Mouse (Mus musculus) small intestine, adult 2 months (tissue): ENCODE measurements around the gene Mipol1. TPM values are rescaled to one million over a fixed set of nuclear protein-coding genes. Genes with fewer than 3 reads are reported as not detected.

Experiments used
- H3K27ac ChIP-seq: fragments of 200-500 bp; 2 replicates; pipeline ENCODE4 v1.5.1; 2012; ENCODE audit warnings: low read depth, low read length, control low read depth, inconsistent platforms; ENCODE audit not compliant: insufficient read depth
- H3K27me3 ChIP-seq: fragments of 200-500 bp; 2 replicates; pipeline ENCODE4 v1.6.1; 2012; ENCODE audit warnings: mild to moderate bottlenecking, moderate library complexity, low read length, inconsistent platforms; ENCODE audit not compliant: control insufficient read depth, insufficient read depth
- H3K36me3 ChIP-seq: fragments of 200-500 bp; 2 replicates; pipeline ENCODE4 v1.6.1; 2012; ENCODE audit warnings: mild to moderate bottlenecking, low read length, control low read depth, inconsistent platforms; ENCODE audit not compliant: control insufficient read depth, insufficient read depth
- H3K4me1 ChIP-seq: fragments of 200-500 bp; 2 replicates; pipeline ENCODE4 v1.6.1; 2012; ENCODE audit warnings: low read length, inconsistent platforms, mixed read lengths; ENCODE audit not compliant: control insufficient read depth, insufficient read depth, insufficient read length
- H3K4me3 ChIP-seq: fragments of 200-500 bp; 2 replicates; pipeline ENCODE4 v1.5.1; 2012; ENCODE audit warnings: low read depth, mild to moderate bottlenecking, control low read depth, inconsistent platforms, low read length, moderate library complexity
- CTCF ChIP-seq: fragments of 200-500 bp; IDR thresholded peaks from 2 replicates; pipeline ENCODE4 v1.5.1; 2012; ENCODE audit warnings: low read depth, mild to moderate bottlenecking, control low read depth, inconsistent platforms, low read length, moderate library complexity, mixed read lengths; ENCODE audit not compliant: insufficient replicate concordance, insufficient read length; ENCODE audit errors: extremely low read depth
- POLR2A ChIP-seq: fragments of 200-500 bp; IDR thresholded peaks from 2 replicates; pipeline ENCODE4 v1.6.1; 2012; ENCODE audit warnings: low read depth, mild to moderate bottlenecking, control low read depth, inconsistent platforms, low read length, moderate library complexity
- WGBS: fragments of 180-500 bp; shearing (Covaris S2); methylation state at CpG from one replicate; pipeline ENCODE4 v1.1.7; 2018; 5-methylcytosine and 5-hydroxymethylcytosine counted together
- polyA plus RNA-seq: library from polyadenylated mRNA; depleted of rRNA; stranded (reverse); fragments of >200 nt; gene quantifications from 2 replicates; pipeline ENCODE4 v1.2.3, GENCODE M21; 2012

Gene Mipol1
- polyA plus RNA-seq, 1 experiment, result 0.53 TPM

- no peak for TF ChIP-seq CTCF
- TF ChIP-seq POLR2A, result no peak
- Histone ChIP-seq H3K4me3 (no peak overlapping the region), H3K4me1 (no peaks in the 10 kb centered on the region), H3K27ac (no peak overlapping the region), H3K27me3 (no peaks in the 10 kb centered on the region), H3K36me3 (no peaks in the 10 kb centered on the region)
- 97% methylated on average over 1 of the region's 1 CpGs for WGBS
Observed at GRCm38 (mm10) chr12:57307748-57308147, 77.5 kb downstream of the Mipol1 start.

- no peak for TF ChIP-seq POLR2A
- no peak for TF ChIP-seq CTCF
- 87% methylated on average over 1 of the region's 1 CpGs for WGBS
- no peak overlapping the region for H3K27ac ChIP-seq
- no peaks in the 10 kb centered on the region for H3K27me3 ChIP-seq
- H3K36me3 ChIP-seq, result no peaks in the 10 kb centered on the region
- no peaks in the 10 kb centered on the region for H3K4me1 ChIP-seq
- H3K4me3 ChIP-seq, result no peak overlapping the region
Observed at GRCm38 (mm10) chr12:57339053-57339452, 108.8 kb downstream of the Mipol1 start.

DNA sequence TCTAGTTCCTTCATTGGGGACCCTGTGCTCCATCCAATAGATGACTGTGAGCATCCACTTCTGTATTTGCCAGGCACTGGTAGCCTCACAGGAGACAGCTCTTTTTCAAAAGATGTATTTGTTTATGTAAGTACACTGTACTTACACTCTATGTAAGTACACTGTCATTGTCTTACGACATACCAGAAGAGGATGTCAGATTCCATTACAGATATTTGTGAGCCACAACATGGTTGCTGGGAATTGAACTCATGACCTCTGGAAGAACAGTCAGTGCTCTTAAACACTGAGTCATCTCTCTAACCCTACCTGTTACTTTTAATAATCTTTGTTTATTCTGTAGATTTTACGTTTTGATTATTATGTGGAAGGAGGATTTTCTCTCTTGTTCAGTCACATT, 109.9 kb downstream of the Mipol1 start:
- no peak overlapping the region for H3K4me3 ChIP-seq
- H3K4me1 ChIP-seq, result no peaks in the 10 kb centered on the region
- no peaks in the 10 kb centered on the region for H3K36me3 ChIP-seq
- WGBS, result 80% methylated on average over 2 of the region's 2 CpGs
- H3K27ac ChIP-seq, result no peak overlapping the region
- H3K27me3 ChIP-seq, result no peaks in the 10 kb centered on the region
- no peak for TF ChIP-seq POLR2A
- TF ChIP-seq CTCF, result no peak

DNA sequence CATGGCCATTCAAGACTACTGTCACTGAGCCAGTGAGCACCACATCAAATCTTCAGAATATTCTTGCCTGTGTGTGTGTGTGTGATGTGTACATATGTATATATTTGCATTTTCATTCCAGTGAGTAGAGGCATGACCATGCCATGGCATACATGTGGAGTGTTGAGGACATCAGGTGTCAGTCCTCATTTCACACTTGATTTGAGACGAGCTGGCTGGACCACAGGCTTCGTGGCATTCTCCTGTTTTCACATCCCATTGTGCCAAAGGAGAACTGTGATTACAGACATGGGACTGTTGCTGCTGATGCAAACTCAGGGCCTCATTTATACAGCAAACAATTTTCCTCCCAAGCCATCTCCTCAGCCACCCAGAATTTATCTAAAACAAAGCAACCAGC, 132.5 kb downstream of the Mipol1 start:
- Histone ChIP-seq H3K36me3 (no peaks in the 10 kb centered on the region), H3K27me3 (no peaks in the 10 kb centered on the region; the same call in 1 of the 2 replicates), H3K4me1 (no peaks in the 10 kb centered on the region), H3K4me3 (no peak overlapping the region), H3K27ac (no peak overlapping the region)
- WGBS, result 94% methylated on average over 2 of the region's 2 CpGs
- TF ChIP-seq CTCF (no peak), POLR2A (no peak)

DNA sequence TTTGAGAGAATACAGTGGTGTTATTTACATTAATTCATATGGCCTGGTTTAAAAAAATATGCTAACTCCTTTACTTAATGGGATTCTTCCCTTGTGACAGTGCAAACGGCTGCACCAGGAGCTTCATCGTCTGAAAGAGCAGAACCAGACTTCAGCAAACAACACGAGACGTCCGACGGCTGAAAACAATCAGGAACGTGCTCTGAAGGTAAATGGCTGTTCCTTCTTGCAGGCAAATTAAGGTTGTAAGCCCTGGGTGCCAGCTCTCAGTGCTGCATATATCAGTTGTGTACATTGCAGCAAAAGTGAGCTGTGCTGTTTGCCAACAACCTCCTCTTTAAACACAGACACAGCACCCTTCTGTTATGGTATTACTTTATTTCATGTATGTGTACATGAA, 133.8 kb downstream of the Mipol1 start:
- H3K4me3 ChIP-seq, result no peak overlapping the region
- TF ChIP-seq POLR2A (no peak), CTCF (no peak)
- no peaks in the 10 kb centered on the region for H3K4me1 ChIP-seq
- no peak overlapping the region for H3K27ac ChIP-seq
- H3K36me3 ChIP-seq, result no peaks in the 10 kb centered on the region
- no peaks in the 10 kb centered on the region; the same call in 1 of the 2 replicates for H3K27me3 ChIP-seq
- 73% methylated on average over 7 of the region's 7 CpGs for WGBS

DNA sequence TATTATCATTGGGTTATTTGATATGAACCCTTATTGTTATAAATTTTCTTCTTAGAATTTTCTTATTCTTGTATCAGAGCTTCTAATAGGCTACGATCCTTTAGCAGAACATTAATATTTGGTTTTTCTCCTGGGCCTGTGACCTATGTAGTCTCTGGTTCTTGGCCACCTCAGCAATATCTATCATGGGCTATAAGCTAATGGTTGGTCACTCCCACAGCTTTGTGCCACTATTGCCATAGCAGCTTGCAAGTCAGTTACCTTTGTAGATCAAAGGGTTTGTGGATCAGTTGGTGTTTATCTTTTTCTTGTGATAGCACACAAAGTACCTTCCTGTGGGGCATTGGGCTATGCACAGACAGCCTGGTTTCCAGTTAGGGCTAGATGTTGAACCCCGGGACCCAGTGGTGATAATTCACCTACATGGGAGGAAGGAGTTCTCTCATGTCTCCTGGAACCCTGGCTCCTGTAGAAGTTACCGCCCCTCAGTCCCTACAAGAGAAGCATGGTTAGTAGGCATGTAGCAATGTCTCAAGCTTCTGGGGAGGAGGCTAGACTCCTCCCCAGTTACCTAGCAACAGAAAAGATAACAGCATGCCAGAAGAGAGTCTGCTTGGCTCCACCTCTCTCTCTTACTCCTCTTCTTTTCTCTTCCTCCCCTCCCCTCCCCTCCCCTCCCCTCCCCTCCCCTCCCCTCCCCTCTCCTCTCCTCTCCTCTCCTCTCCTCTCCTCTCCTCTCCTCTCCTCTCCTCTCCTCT, 141.7 kb downstream of the Mipol1 start:
- Histone ChIP-seq H3K27me3 (no peaks in the 10 kb centered on the region), H3K36me3 (no peaks in the 10 kb centered on the region), H3K4me3 (no peak overlapping the region), H3K4me1 (no peaks in the 10 kb centered on the region), H3K27ac (no peak overlapping the region)
- WGBS, result 81% methylated on average over 3 of the region's 3 CpGs
- TF ChIP-seq POLR2A (no peak), CTCF (no peak)

DNA sequence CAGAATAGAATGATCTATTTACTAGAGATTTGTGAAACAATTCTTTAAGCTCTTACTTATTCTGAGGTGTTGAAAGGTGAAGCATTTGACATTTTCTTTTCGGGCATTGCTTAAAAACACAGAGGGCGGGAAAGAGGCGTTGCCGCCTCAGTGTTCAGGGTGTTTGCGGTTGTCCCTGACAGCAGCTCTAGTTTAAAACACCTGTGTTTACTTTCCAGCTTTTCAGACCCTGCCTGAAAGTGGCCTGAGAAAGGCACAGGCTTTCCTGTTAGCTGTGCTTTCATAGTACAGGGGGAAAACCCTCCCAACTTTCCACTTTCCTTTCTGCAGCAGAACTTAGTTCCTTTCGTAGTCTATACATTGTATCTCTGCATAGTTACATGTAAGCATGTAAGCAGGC, 152.6 kb downstream of the Mipol1 start:
- 33% methylated on average over 6 of the region's 6 CpGs for WGBS
- H3K27ac ChIP-seq, result no peak overlapping the region
- no peaks in the 10 kb centered on the region for H3K27me3 ChIP-seq
- no peak overlapping the region for H3K4me3 ChIP-seq
- H3K4me1 ChIP-seq, result no peaks in the 10 kb centered on the region
- no peaks in the 10 kb centered on the region for H3K36me3 ChIP-seq
- TF ChIP-seq CTCF, result no peak
- TF ChIP-seq POLR2A, result no peak
